Mouse (Mus musculus) c-Kit-positive CD71-positive TER-119-negative erythroid progenitor cells, embryonic 14.5 days (primary cell): ENCODE data around the gene Fbxl18.
"Not testable (repeated sequence)": the region's sequence is repeated elsewhere in the genome, so short reads cannot be mapped to it uniquely, and the experiment has no call there.

Source experiments
- DNase-seq: peaks from one replicate; pipeline ENCODE4 v3.0.0-alpha.2; 2013; ENCODE audit warnings: low read depth

The Fbxl18 gene

GRCm38 (mm10) chr5:142873718-142874117 is 21.5 kb downstream of the Fbxl18 start:
- no peak for DNase-seq

DNA sequence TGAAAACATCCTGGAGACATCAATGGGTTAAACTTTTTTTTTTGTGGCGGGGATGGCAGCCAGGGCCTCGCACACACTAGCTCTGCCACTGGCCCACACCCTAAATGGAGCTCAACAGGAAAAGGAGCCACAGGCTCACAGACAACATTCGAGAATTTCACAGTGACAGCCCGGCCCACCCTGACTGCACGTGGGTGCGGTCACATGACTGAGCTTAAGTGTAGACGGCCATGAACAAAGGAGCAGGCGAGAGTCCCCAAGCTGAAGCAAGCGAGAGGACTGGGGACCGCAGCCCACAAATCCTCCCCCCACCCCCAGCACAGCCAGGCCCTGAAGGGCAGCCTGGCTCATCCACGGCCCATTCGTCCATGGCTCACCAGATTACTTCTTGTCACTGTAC is 23.5 kb downstream of the Fbxl18 start:
- no peak for DNase-seq

DNA sequence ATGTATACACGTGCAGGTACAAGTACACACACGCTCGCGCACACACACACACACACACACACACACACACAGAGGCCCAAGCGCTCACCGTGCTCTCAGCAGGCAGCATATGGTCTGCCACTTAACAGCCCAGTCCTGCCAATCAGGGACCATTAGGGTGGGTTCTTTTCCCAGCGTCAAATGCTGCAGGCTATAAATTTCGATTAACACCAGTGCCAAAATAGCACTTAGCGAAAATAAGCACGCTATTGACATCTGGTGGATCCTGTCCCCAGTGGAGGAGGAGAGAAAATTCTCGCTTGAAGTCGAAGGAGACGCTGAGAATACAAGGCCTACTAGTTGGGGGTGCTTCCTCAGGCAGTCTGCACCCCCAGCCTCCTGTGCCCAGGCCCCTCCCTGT is 25.8 kb downstream of the Fbxl18 start:
- DNase-seq: no peak

DNA sequence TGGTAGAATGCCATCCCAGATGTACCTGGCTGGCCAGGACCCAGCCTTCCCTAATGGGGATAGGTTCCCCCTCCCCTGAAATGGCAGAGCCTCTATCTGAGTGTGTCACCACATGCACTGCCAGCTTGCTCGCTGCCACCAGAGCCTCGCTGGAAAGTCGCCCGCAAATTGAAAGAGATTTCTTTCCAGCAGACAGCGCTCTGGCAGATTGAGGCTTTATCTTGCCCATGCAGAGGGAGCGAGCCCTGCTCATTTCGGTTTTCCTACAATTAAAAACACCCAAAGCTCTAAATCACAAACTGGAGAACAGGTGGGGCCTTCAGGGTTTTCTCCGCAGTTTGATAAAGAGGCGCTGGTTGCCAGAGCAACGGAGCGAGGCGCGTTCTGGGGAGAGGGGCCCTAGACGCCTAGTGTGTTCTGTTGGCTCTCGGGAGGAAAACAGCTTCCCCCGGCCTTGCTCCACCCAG is 37.4 kb downstream of the Fbxl18 start:
- DNase-seq: no peak

DNA sequence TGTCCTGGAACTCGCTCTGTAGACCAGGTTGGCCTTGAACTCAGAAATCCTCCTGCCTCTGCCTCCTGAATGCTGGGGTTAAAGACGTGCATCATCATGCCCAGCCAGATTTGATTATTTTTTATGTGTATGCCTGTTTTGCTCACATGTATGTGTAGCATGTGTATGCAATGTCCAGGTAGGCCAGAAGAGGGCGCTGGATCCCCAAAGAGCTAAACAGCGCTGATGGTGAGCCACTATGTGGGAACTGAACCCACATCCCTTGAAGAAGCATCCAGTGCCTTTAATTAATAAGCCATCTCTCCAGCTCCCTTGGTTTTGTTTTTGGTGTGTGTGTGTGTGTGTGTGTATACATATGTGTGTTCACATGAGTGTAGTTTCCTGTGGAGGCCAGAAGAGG is 38.8 kb downstream of the Fbxl18 start:
- DNase-seq: no peak

- no peak for DNase-seq
Observed at GRCm38 (mm10) chr5:142854877-142855276, 40.3 kb downstream of the Fbxl18 start.

DNA sequence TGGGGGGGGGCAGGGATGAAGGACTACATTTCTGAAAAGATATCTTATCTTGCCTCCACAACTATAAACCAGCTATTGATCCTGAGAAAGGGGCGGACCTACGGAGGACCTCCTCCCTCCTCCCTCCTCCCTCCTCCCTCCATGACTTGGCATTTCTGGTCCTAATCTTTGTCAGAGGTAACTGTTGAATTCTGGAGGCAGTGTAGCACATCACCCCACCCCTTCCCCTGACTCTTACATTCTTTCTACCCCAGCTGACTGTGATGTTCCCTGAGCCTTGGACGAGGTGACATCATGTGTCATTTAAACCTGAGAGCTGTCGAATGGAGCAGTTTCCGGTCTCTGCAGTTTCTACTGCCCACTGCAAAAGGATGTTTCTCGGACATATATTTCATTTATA is 41.6 kb downstream of the Fbxl18 start:
- no peak for DNase-seq

GRCm38 (mm10) chr5:142851681-142852049 is 43.6 kb downstream of the Fbxl18 start:
- no peak for DNase-seq

DNA sequence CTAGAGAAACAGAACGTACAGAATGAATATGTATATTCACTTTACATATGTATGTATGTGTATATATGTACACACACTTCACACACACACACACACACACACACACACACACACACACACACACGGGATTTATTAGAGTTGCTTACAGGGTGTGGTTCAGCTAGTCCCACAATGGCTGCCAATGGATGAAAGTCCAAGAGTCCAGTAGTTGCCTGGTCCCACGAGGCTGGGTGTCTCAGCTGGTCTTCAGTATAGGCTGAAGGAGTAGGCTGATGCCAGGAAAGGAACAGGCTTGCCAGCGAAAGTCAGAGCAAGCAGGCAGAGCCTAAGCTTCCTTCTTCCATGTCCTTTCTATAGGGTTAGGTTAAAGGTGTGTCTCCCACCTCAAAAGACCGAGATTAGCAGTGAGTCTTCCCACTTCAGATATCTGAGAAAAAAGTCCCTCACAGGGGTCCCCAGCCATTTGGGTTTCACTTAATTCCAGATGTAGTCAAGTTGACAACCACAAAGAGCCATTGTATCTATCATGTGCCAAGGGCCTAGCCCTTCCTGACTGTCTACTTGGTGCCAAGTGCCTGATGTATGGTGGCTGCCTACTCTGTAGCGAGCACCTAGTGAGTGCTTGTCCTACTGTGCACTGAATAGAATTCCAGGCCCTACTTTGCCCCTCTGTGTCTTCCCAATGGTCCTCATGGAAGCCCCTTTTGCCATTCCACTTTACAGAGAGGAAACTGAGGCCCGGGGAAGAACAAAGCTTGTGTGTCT is 44.1 kb downstream of the Fbxl18 start:
- DNase-seq: no peak

GRCm38 (mm10) chr5:142850476-142850875 is 44.7 kb downstream of the Fbxl18 start:
- no peak for DNase-seq

DNA sequence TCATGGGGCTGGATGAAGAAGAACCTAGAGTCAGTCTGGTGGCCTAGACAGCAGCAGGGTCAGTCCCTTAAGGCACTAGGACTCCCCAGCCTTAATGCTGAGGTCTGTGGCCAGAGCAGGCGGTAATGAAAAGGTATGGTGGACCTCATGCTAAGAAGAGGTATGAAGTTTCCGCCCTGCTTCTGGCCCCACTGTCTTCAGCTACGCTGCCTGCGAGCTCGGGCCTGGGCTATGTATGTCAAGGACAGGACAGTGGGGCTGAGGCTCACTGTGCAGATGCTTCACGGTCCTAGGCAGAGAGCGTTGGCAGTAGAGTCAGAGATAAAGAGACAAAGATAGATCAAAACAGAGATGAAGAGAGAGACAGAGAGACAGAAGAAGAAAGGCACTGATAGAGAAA is 46.3 kb downstream of the Fbxl18 start:
- no peak for DNase-seq

- DNase-seq: no peak
Observed at GRCm38 (mm10) chr5:142848149-142848548, 47.1 kb downstream of the Fbxl18 start.

DNA sequence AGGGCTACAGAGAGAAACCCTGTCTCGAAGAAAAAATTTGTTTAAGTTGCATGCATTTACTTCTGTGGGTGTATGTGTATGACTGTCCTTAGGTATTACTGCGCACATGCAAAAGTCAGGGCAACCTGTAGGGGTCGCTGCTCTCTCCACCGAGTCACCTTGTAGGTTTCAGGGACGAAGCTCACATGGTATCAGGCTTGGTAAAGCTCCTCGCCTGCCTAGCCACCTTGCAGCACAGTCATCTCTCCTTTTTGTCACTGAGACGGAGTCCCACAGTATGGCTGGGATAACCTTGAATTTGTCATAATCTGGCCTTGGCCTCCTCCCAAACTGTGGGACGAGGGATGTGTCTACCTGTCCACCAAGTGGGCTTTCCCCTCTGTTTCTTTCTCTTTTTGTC is 50.8 kb downstream of the Fbxl18 start:
- peak; percentile 33 for DNase-seq

GRCm38 (mm10) chr5:142842137-142842642 is 53.0 kb downstream of the Fbxl18 start:
- DNase-seq: no peak

GRCm38 (mm10) chr5:142841372-142842136 is 53.7 kb downstream of the Fbxl18 start:
- no peak for DNase-seq

DNA sequence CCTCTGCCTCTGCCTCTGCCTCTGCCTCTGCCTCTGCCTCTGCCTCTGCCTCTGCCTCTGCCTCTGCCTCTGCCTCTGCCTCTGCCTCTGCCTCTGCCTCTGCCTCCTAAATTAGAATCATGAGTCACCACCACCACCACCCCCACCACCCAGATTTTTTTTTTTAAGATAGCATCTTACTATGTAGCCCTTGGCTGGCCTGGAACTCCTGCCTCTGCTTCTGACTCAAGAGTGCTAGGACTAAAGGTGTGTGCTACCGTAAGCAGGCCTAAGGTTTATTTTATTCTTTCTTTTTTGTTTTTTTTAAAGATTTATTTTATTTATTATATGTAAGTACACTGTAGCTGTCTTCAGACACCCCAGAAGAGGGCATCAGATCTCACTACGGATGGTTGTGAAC is 57.8 kb downstream of the Fbxl18 start:
- not testable (repeated sequence) for DNase-seq

DNA sequence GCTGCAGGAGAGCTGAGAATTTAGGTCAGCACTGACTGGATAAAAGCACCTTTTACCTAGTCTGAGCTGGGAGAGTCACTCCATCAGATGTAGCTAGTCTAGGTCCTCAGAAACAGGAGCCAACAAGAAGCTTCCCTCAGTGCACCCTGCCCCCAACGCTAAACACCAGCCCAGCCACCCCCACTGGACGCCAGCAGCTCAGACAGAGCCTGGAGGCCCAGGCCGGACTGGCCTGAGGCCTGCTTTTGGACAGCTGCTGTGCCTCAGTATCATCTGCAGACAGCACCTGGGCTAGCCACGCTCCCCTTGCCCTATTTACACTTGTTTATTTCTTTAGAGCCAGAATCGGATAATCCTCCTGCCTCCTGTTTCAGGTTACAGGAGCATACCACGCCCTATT is 58.3 kb downstream of the Fbxl18 start:
- no peak for DNase-seq

DNA sequence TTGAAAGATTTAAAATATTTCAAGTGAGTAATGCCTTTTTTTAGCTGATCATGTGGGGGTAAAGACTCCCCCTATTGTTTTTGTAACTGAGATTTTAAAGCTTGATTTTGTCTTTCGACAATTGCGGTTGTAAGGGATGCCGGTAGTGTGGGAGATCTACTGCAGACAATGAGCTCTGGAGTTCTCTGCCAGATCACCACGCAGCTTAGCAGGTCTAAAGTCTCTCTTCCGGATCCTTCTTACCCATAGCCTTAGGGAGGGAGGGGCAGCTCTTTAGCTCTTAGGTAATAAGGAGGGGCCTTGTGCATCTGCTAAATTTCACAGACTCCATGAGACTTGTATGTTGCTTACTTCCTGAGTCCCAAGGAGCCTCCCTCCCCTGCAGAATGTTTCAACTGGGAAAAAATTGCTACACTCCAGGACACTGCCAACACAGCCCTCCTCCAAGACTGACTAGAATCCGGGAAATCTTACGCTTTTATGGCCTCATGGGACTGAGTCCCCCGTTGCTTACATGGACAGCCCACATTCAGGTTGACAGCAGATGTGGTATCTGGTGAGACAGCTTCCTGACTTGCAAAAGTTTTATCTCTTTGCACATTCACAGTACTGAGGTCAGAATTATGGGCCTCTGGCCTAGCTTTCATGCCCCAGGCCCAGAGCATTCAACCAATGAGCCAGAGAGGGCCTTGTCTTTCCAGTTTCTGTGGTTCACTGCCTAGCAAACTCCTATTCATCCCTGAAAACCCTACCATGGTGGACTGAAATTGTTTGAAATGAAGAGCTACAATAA is 61.4 kb downstream of the Fbxl18 start:
- no peak for DNase-seq

DNA sequence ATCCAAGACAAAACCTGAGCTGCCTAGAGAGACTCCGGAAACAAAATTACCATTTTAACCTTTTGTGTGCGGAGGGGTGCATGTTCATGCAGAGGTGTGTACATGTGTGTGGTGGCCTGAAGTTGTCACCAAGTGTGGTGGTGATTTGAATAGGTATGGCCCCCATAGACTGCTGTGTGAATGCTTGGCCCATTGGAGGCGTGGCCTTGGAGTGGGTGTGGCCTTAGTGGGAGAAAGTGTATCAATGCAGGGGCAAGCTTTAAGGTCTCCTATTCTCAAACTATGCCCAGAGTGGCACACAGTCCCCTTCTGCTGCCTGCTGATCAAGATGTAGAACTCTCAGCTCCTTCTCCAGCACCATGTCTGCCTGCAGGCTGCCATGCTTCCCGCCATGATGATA is 69.1 kb downstream of the Fbxl18 start:
- no peak for DNase-seq

GRCm38 (mm10) chr5:142825665-142826064 is 69.6 kb downstream of the Fbxl18 start:
- no peak for DNase-seq

DNA sequence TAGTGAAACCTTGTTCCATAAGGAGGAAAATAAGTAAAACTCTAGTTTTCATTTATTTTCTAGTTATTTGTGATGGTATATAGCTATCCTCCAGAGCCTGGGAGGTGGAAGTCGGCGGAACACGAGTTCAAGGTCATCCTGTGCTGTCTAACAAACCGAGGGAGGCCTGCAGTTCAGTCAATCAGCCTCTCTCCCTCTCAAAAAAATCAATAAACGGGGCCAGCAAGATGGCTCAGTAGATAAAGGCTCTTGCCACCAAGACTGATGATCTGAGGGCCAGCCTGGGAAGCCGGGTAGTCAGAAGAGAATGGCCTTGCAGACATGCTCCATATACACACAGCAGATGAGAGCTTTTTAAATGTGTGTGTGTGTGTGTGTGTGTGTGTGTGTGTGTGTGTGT is 71.1 kb downstream of the Fbxl18 start:
- DNase-seq: no peak
